Mouse (Mus musculus) megakaryocyte, embryonic 14.5 days (primary cell): ENCODE measurements around the gene Dnmt3a. TPM values are rescaled to one million over a fixed set of nuclear protein-coding genes. Genes with fewer than 3 reads are reported as not detected.

ENCODE experiments used
- H3K27me3 ChIP-seq: replicated peaks from 2 replicates; pipeline ENCODE3; 2012; ENCODE audit warnings: inconsistent platforms
- H3K36me3 ChIP-seq: replicated peaks from 2 replicates; pipeline ENCODE3; 2012; ENCODE audit warnings: low read length, inconsistent platforms, mixed read lengths
- H3K4me1 ChIP-seq: 2 replicates; pipeline ENCODE4 v1.6.1; 2012; ENCODE audit warnings: inconsistent platforms
- H3K4me3 ChIP-seq: replicated peaks from 2 replicates; pipeline ENCODE3; 2012; ENCODE audit warnings: moderate library complexity, mild to moderate bottlenecking, inconsistent platforms
- H3K9me3 ChIP-seq: 2 replicates; pipeline ENCODE4 v1.6.1; 2012; ENCODE audit warnings: inconsistent platforms
- FLI1 ChIP-seq: IDR thresholded peaks from 2 replicates; pipeline ENCODE4 v1.6.1; 2012; ENCODE audit warnings: low read length, inconsistent platforms, mixed read lengths
- GATA1 ChIP-seq: IDR thresholded peaks from 3 replicates; pipeline ENCODE4 v1.6.1; 2012; ENCODE audit warnings: mixed read lengths, low read length, inconsistent platforms, borderline replicate concordance
- polyA plus RNA-seq: library from polyadenylated mRNA; stranded (reverse); fragments of >175 nt; gene quantifications from 2 replicates; pipeline ENCODE4 v1.2.3, GENCODE M21; 2012; ENCODE audit warnings: low replicate concordance; ENCODE audit not compliant: insufficient read depth

Dnmt3a gene
- polyA plus RNA-seq, 1 experiment = 30.1 TPM

- TF ChIP-seq FLI1 (no peak), GATA1 (no peak)
- Histone ChIP-seq H3K4me1 (peaks cover 55% of the 10 kb centered on the region), H3K4me3 (no peak overlapping the region), H3K36me3 (peaks cover 8% of the 10 kb centered on the region), H3K9me3 (no peaks in the 10 kb centered on the region), H3K27me3 (no peaks in the 10 kb centered on the region)
Observed at GRCm38 (mm10) chr12:3771080-3771479, 34.7 kb upstream of the Dnmt3a start.

DNA sequence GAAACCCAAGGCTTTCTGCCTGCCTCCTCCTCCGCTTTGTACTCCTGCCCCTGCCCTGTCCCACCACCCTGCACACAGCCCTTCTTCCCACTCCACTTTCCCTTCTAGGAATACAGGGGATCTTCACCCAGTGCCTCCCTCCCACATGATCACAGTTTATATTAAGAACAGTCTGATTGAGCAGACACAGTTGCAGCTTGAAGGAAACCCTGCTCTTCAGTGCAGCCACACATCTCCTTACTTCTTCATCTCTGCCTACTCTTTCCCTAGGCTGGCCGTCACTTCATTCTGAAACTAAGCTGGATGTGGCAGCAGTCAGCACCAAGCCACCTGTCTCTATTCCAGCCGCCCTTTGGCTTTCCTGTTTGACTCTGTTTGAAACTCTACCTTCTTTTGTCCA is 32.2 kb upstream of the Dnmt3a start:
- TF ChIP-seq FLI1 (no peak), GATA1 (no peak)
- H3K36me3 ChIP-seq = peaks cover 8% of the 10 kb centered on the region
- H3K4me1 ChIP-seq = peaks cover 71% of the 10 kb centered on the region
- H3K4me3 ChIP-seq = peak overlapping the region; percentile 54
- H3K27me3 ChIP-seq = no peaks in the 10 kb centered on the region
- no peaks in the 10 kb centered on the region for H3K9me3 ChIP-seq

- Histone ChIP-seq H3K4me1 (peaks cover 89% of the 10 kb centered on the region), H3K36me3 (peaks cover 8% of the 10 kb centered on the region), H3K4me3 (peak overlapping the region; percentile 42), H3K9me3 (no peaks in the 10 kb centered on the region), H3K27me3 (no peaks in the 10 kb centered on the region)
- TF ChIP-seq GATA1 (no peak), FLI1 (no peak)
Observed at GRCm38 (mm10) chr12:3776015-3776414, 29.8 kb upstream of the Dnmt3a start.

DNA sequence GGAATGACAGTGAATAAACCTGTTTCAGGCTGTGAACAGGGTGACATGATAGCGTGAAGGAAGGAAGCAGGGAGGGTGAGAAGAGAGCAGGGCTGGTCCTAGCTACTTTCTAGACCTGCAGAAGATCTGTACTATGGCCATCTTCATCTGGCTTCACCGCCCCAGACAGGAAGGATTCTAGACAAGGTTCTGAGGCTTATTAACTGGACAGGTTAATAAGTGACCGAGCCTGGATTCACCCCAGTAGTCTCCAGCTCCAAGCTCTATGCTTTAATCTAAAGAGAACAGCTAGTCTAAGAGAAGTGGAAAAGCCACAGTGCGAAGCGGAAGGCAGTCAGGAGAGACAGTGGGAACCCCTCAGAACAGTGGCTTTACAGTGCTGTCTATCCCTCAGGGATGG is 28.1 kb upstream of the Dnmt3a start:
- peaks cover 8% of the 10 kb centered on the region for H3K36me3 ChIP-seq
- H3K4me1 ChIP-seq = peaks cover 99% of the 10 kb centered on the region
- no peaks in the 10 kb centered on the region for H3K9me3 ChIP-seq
- no peak overlapping the region for H3K4me3 ChIP-seq
- H3K27me3 ChIP-seq = no peaks in the 10 kb centered on the region
- TF ChIP-seq GATA1 (no peak), FLI1 (no peak)

- Histone ChIP-seq H3K27me3 (no peaks in the 10 kb centered on the region), H3K4me1 (peaks cover 99% of the 10 kb centered on the region), H3K4me3 (no peak overlapping the region), H3K36me3 (peaks cover 4% of the 10 kb centered on the region), H3K9me3 (no peaks in the 10 kb centered on the region)
- TF ChIP-seq GATA1 (no peak), FLI1 (no peak)
Observed at GRCm38 (mm10) chr12:3778286-3778685, 27.5 kb upstream of the Dnmt3a start.

GRCm38 (mm10) chr12:3779639-3780038 is 26.2 kb upstream of the Dnmt3a start:
- peaks cover 95% of the 10 kb centered on the region for H3K4me1 ChIP-seq
- peaks cover 3% of the 10 kb centered on the region for H3K36me3 ChIP-seq
- no peaks in the 10 kb centered on the region for H3K9me3 ChIP-seq
- no peaks in the 10 kb centered on the region for H3K27me3 ChIP-seq
- H3K4me3 ChIP-seq = no peak overlapping the region
- TF ChIP-seq FLI1 = no peak
- no peak for TF ChIP-seq GATA1

DNA sequence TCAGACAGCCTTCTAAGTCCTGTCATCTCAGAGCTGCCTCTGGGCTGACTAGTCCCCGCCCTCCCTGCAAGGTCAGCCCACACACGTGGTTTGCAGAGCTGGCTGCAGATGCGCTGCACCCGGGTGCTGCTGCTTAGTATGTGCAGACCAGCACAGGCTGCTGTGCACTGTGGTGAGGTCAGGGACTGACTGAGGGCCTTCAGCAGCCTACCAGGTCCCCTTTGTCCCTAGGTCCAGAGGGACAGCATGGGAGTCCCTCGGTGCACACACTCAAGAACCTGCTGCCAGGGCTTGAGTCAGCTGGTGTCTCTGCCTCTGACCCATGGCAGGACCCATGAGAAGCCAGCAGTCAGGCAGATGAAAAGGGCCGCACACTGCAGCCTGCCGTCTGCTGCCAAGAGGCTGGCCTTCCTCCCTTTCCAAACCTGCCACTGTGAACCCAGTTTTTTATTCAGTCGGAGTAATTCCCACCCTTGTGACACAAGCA is 25.4 kb upstream of the Dnmt3a start:
- TF ChIP-seq FLI1 (no peak), GATA1 (no peak)
- Histone ChIP-seq H3K36me3 (peaks cover 3% of the 10 kb centered on the region), H3K4me1 (peaks cover 89% of the 10 kb centered on the region), H3K9me3 (no peaks in the 10 kb centered on the region), H3K27me3 (no peaks in the 10 kb centered on the region), H3K4me3 (peak overlapping the region; percentile 86)

DNA sequence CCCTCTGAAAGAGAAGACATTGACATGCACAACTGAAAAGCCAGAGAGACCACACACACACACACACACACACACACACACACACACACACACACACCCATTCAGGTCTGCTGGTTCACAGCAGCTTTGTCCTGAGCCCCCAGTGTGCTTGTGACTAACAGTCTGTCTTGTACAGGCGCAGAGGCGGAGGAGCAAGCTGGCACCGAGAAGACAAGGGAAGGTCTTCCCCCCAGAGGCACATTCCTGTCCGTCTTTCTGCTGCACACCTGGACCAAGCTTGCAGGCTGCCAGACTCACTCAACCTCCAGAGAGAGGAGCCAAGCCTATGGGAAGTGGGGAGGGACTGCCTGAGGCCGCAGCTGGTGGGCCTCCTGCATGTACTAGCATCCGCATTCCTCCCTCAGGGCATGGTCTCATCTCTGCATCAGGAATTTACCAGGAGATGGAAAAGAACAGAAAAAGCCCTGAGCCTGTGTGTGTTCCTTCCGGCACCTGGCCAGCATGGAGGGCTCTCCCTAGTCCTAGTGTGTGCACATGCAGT is 24.8 kb upstream of the Dnmt3a start:
- Histone ChIP-seq H3K4me1 (peaks cover 88% of the 10 kb centered on the region), H3K36me3 (no peaks in the 10 kb centered on the region), H3K4me3 (peak overlapping the region; percentile 83), H3K27me3 (no peaks in the 10 kb centered on the region), H3K9me3 (no peaks in the 10 kb centered on the region)
- TF ChIP-seq GATA1 (no peak), FLI1 (no peak)

- Histone ChIP-seq H3K9me3 (no peaks in the 10 kb centered on the region), H3K27me3 (no peaks in the 10 kb centered on the region), H3K4me1 (peaks cover 86% of the 10 kb centered on the region), H3K4me3 (peak overlapping the region; percentile 83), H3K36me3 (no peaks in the 10 kb centered on the region)
- TF ChIP-seq GATA1 (no peak), FLI1 (no peak)
Observed at GRCm38 (mm10) chr12:3781482-3781881, 24.3 kb upstream of the Dnmt3a start.

DNA sequence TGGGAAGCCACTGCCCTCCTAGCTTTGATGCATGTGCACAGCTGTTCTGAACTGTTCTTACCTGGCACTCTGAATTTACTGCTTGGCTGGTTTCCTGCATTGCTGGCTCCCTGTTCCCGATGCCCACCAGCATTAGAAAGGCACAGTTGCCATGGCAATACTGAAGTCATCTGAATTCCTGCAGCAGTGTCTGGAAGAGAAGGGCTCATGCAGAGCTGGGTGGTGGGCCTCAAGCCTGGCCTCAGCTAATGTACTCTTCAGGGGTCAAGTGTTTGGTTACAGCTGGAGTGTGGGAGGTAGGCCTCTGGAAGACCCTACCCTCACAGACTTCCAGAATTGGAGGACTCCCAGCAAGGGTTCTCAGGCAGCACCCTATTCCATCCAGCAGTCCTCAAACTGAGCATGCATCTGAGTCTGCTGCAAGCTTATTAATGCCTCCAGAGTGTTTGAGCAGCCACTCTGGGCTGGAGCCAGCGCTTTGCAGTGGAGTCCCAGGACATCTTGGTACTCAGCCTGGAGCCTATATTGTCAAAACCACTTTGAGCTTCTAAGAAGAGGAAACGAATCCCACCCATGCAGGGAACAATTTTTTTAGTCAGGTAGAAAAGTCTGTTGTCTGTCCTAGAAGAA is 22.5 kb upstream of the Dnmt3a start:
- TF ChIP-seq GATA1 = no peak
- TF ChIP-seq FLI1 = no peak
- Histone ChIP-seq H3K36me3 (no peaks in the 10 kb centered on the region), H3K4me3 (no peak overlapping the region), H3K27me3 (no peaks in the 10 kb centered on the region), H3K4me1 (peaks cover 86% of the 10 kb centered on the region), H3K9me3 (no peaks in the 10 kb centered on the region)

- H3K4me1 ChIP-seq = peaks cover 80% of the 10 kb centered on the region
- H3K9me3 ChIP-seq = no peaks in the 10 kb centered on the region
- H3K4me3 ChIP-seq = no peak overlapping the region
- no peak for TF ChIP-seq FLI1
- TF ChIP-seq GATA1 = no peak
- no peaks in the 10 kb centered on the region for H3K36me3 ChIP-seq
- H3K27me3 ChIP-seq = no peaks in the 10 kb centered on the region
Observed at GRCm38 (mm10) chr12:3784258-3784657, 21.5 kb upstream of the Dnmt3a start.
